Mouse (Mus musculus) CH12.LX (cell line): ENCODE results near the gene Naa10.

Source experiments
- CTCF ChIP-seq, 2 experiments: IDR thresholded peaks in 1 of 2; conservative IDR thresholded peaks in 1 of 2; 2 replicates each; pipeline ENCODE4 v1.5.1; 2011 to 2012; ENCODE audit warnings: low read depth in 2 of 2, low read length in 2 of 2, improper control_type of control experiment in 1 of 2, inconsistent platforms in 1 of 2, mild to moderate bottlenecking in 1 of 2, moderate library complexity in 1 of 2
- RAD21 ChIP-seq: IDR thresholded peaks from 2 replicates; pipeline ENCODE4 v1.6.1; 2011; ENCODE audit warnings: low read depth, mild to moderate bottlenecking, low read length, improper control_type of control experiment, moderate library complexity
- ZKSCAN1 ChIP-seq: IDR thresholded peaks from 2 replicates; pipeline ENCODE4 v1.6.1; 2012; ENCODE audit warnings: low read depth, inconsistent platforms, low read length, improper control_type of control experiment, borderline replicate concordance

- TF ChIP-seq CTCF (conservative IDR thresholded peaks at IDR 0.05 in 1 of 2, IDR thresholded peaks at IDR 0.05 in 1 of 2; ENCODE audit: low read depth in 2 of 2, low read length in 2 of 2) (no peak), RAD21 (no peak), ZKSCAN1 (no peak)
Measured at GRCm38 (mm10) chrX:73922550-73922882, 772 bp upstream of the Naa10 start.
